Mouse (Mus musculus): ENCODE results near the gene Coro1c. TPM values are rescaled to one million over a fixed set of nuclear protein-coding genes. Genes with fewer than 3 reads are reported as not detected.

Coro1c gene
- total and polyA plus RNA-seq, 3 experiments = 66.1 to 87.4 (median 69.9) TPM

DNA sequence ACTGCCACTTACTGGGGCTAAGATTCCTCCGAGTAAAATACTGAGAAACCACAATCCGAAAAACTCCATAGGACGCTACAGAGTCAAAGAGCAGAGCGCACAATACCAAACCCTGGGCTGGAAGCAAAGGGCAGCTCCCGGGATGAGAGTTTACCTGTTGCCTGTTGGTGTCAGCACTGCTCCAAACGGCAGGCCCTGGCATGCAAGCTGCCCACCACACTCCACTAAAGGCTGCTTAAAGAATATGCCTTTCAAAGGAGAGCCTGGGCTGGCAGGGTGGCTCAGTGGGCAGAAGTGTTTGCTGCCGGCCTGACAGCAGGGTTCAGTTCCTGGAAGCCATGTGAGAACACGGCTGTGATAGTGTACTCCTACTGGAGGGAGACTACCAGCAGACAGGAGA lies 50.9 kb downstream of the Coro1c start:
- H3K79me2 ChIP-seq (replicated peaks; ENCODE audit: control insufficient read depth, extremely low read depth, insufficient read depth, poor library complexity, severe bottlenecking) = no peaks in the 10 kb centered on the region
- in situ Hi-C loops (cut with MboI; ENCODE audit: low pct_ligation_motif_present, low pct_unique_long_range_greater_than_20kb, low sequenced_read_pairs) = loop anchor here (10.0 kb wide), 1 partner anchor 77 kb away; no protein-coding TSS in a partner anchor
- H3K4me3 ChIP-seq (replicated peaks in 1 of 3; ENCODE audit: low read depth in 2 of 3, low read length in 2 of 3, poor library complexity in 1 of 3) = no peak overlapping the region
- no peak overlapping the region for H3K4me2 ChIP-seq (ENCODE audit: insufficient read depth, low read depth, poor library complexity, severe bottlenecking)
- H3K27me3 ChIP-seq (replicated peaks) = no peaks in the 10 kb centered on the region
- TF ChIP-seq UBTF (IDR thresholded peaks at IDR 0.05; ENCODE audit: low read depth, low read length) (no peak), CHD2 (IDR thresholded peaks at IDR 0.05; ENCODE audit: low read length) (no peak), SIN3A (IDR thresholded peaks at IDR 0.05; ENCODE audit: low read length) (no peak), MAZ (IDR thresholded peaks at IDR 0.05; ENCODE audit: low read depth, low read length) (no peak), ELF1 (IDR thresholded peaks at IDR 0.05; ENCODE audit: low read depth, low read length) (no peak)
- dilution Hi-C loops (cut with MboI; ENCODE audit: extremely low pct_ligation_motif_present, extremely low pct_unique_long_range_greater_than_20kb, low sequenced_read_pairs) = no loop called here
- no peak overlapping the region for H3K27ac ChIP-seq (ENCODE audit: insufficient read depth, low read depth)
- H3K9me3 ChIP-seq (replicated peaks; ENCODE audit: low read length) = peaks cover 4% of the 10 kb centered on the region
- H3K36me3 ChIP-seq (replicated peaks in 1 of 2; ENCODE audit: control insufficient read depth in 1 of 2, insufficient read depth in 1 of 2, low read length in 1 of 2) = peaks cover 17 to 92% of the 10 kb centered on the region in 2 experiments
- DNase-seq (ENCODE audit: extremely low read depth) = no peak
- peaks cover 3 to 11% of the 10 kb centered on the region in 2 experiments for H3K4me1 ChIP-seq (ENCODE audit: control insufficient read depth in 1 of 2, insufficient read depth in 2 of 2)
- no peak overlapping the region for H3K9ac ChIP-seq (ENCODE audit: insufficient read depth, low read depth)

DNA sequence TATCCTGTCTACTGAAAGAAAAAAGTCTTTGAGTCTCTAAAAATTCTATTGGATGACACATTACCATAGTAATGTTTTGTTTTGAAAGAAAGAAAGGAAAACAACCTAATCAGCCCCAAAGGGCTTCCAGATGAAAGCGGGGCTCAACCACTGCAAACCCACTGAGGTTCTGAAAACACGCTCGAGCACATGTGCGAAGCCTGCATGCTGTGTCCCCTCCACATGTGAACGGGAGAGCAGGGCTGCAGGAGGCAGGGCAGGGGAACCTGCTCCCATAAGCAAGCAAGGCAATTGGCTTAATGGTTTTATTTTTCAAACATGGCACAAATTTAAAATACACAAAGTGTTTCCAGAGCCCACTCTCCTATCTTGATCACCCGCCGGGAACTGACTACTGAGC lies 51.9 kb downstream of the Coro1c start:
- dilution Hi-C loops (cut with MboI; ENCODE audit: extremely low pct_ligation_motif_present, extremely low pct_unique_long_range_greater_than_20kb, low sequenced_read_pairs) = no loop called here
- no peaks in the 10 kb centered on the region for H3K27me3 ChIP-seq (replicated peaks)
- TF ChIP-seq ZC3H11A (IDR thresholded peaks at IDR 0.05; ENCODE audit: low read depth, low read length) (no peak), MXI1 (IDR thresholded peaks at IDR 0.05; ENCODE audit: low read depth, low read length) (no peak), NRF1 (IDR thresholded peaks at IDR 0.05; ENCODE audit: low read depth, low read length) (no peak), GABPA (IDR thresholded peaks at IDR 0.05; ENCODE audit: insufficient replicate concordance, low read depth, low read length) (no peak), NELFE (IDR thresholded peaks at IDR 0.05; ENCODE audit: low read depth, low read length) (no peak)
- H3K79me2 ChIP-seq (replicated peaks; ENCODE audit: control insufficient read depth, extremely low read depth, insufficient read depth, poor library complexity, severe bottlenecking) = no peaks in the 10 kb centered on the region
- H3K27ac ChIP-seq (ENCODE audit: insufficient read depth, low read depth) = no peak overlapping the region
- no peak overlapping the region for H3K4me2 ChIP-seq (ENCODE audit: insufficient read depth, low read depth, poor library complexity, severe bottlenecking)
- H3K36me3 ChIP-seq (replicated peaks in 1 of 2; ENCODE audit: control insufficient read depth in 1 of 2, insufficient read depth in 1 of 2, low read length in 1 of 2) = peaks cover 21 to 92% of the 10 kb centered on the region in 2 experiments
- in situ Hi-C loops (cut with MboI; ENCODE audit: low pct_ligation_motif_present, low pct_unique_long_range_greater_than_20kb, low sequenced_read_pairs) = loop anchor here (10.0 kb wide), 1 partner anchor 78 kb away; no protein-coding TSS in a partner anchor
- no peak overlapping the region for H3K4me3 ChIP-seq (replicated peaks in 1 of 3; ENCODE audit: low read depth in 2 of 3, low read length in 2 of 3, poor library complexity in 1 of 3)
- DNase-seq (ENCODE audit: extremely low read depth) = no peak
- peaks cover 3 to 11% of the 10 kb centered on the region in 2 experiments for H3K4me1 ChIP-seq (ENCODE audit: control insufficient read depth in 1 of 2, insufficient read depth in 2 of 2)
- H3K9me3 ChIP-seq (replicated peaks; ENCODE audit: low read length) = peaks cover 4% of the 10 kb centered on the region
- no peak overlapping the region for H3K9ac ChIP-seq (ENCODE audit: insufficient read depth, low read depth)

DNA sequence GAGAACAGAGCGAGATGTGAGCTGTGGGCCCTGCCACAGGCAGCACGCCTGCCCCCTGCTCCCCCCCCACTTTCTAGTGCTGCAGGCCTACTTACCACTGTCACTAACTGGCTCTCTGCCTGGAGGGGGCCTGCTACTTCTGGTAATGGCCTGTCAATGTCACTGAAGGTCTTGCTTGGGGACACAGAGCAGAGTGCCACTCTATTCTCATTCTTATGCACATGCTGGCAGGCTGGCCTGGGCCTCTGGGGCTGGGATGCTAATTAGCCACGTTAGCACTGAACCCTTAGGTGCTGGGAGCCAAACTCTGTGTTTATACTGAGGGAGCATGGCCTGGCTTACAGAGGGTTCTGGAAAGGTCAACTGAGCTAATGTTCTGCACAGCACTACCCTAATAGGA lies 52.9 kb downstream of the Coro1c start:
- no peak for DNase-seq (ENCODE audit: extremely low read depth)
- H3K36me3 ChIP-seq (replicated peaks in 1 of 2; ENCODE audit: control insufficient read depth in 1 of 2, insufficient read depth in 1 of 2, low read length in 1 of 2) = peaks cover 20 to 92% of the 10 kb centered on the region in 2 experiments
- no peaks in the 10 kb centered on the region for H3K27me3 ChIP-seq (replicated peaks)
- H3K4me3 ChIP-seq (replicated peaks in 1 of 3; ENCODE audit: low read depth in 2 of 3, low read length in 2 of 3, poor library complexity in 1 of 3) = no peak overlapping the region
- dilution Hi-C loops (cut with MboI; ENCODE audit: extremely low pct_ligation_motif_present, extremely low pct_unique_long_range_greater_than_20kb, low sequenced_read_pairs) = no loop called here
- no peak for TF ChIP-seq HCFC1 (IDR thresholded peaks at IDR 0.05; ENCODE audit: low read depth, low read length)
- TF ChIP-seq ZKSCAN1 (IDR thresholded peaks at IDR 0.05; ENCODE audit: borderline replicate concordance, low read depth, low read length) = no peak
- no peak for TF ChIP-seq MXI1 (IDR thresholded peaks at IDR 0.05; ENCODE audit: low read depth, low read length)
- no peak for TF ChIP-seq TCF12 (IDR thresholded peaks at IDR 0.05; ENCODE audit: low read depth, low read length)
- TF ChIP-seq KAT2A (IDR thresholded peaks at IDR 0.05; ENCODE audit: insufficient replicate concordance, low read length) = no peak
- TF ChIP-seq RAD21 (IDR thresholded peaks at IDR 0.05; ENCODE audit: low read depth, low read length) = no peak
- no peak for TF ChIP-seq MYC (IDR thresholded peaks at IDR 0.05; ENCODE audit: low read depth, low read length)
- TF ChIP-seq JUN (IDR thresholded peaks at IDR 0.05; ENCODE audit: insufficient read depth, low read depth, low read length) = no peak
- TF ChIP-seq USF1 (IDR thresholded peaks at IDR 0.05; ENCODE audit: low read depth, low read length) = no peak
- no peak for TF ChIP-seq ETS1 (conservative IDR thresholded peaks at IDR 0.05; ENCODE audit: low read depth, low read length)
- TF ChIP-seq POLR2AphosphoS2 (IDR thresholded peaks at IDR 0.05; ENCODE audit: low read depth, low read length) = no peak
- H3K79me2 ChIP-seq (replicated peaks; ENCODE audit: control insufficient read depth, extremely low read depth, insufficient read depth, poor library complexity, severe bottlenecking) = no peaks in the 10 kb centered on the region
- no peak overlapping the region for H3K4me2 ChIP-seq (ENCODE audit: insufficient read depth, low read depth, poor library complexity, severe bottlenecking)
- H3K4me1 ChIP-seq (ENCODE audit: control insufficient read depth in 1 of 2, insufficient read depth in 2 of 2) = peaks cover 3 to 11% of the 10 kb centered on the region in 2 experiments
- H3K9ac ChIP-seq (ENCODE audit: insufficient read depth, low read depth) = no peak overlapping the region
- in situ Hi-C loops (cut with MboI; ENCODE audit: low pct_ligation_motif_present, low pct_unique_long_range_greater_than_20kb, low sequenced_read_pairs) = loop anchor here (10.0 kb wide), 1 partner anchor 79 kb away; no protein-coding TSS in a partner anchor
- H3K27ac ChIP-seq (ENCODE audit: insufficient read depth, low read depth) = no peak overlapping the region
- H3K9me3 ChIP-seq (replicated peaks; ENCODE audit: low read length) = no peaks in the 10 kb centered on the region

All from CH12.LX (cell line).